Mouse (Mus musculus): ENCODE measurements around the gene Dcdc2a.

DNA sequence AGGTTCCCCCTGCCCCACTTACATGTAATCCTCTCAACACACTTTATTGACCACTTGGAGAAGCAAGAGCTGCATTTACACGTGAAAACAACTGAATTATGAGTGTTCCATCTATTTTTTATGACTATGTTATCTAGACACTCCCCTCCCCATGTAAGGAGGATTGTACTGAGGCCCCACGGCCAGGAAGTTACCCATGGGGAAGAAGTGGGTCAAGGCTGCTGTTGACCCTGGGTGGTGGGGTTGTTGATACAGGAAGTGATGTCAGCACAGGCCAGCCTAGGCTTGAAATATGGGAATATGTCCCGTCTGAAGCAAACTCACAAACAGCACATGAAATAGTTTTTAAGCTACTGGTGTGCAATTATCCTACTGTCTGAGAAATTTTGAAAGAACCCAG is 144.1 kb downstream of the Dcdc2a start:
- TF ChIP-seq CTCF (IDR thresholded peaks at IDR 0.05; ENCODE audit: low read depth) = no peak
- no peak for TF ChIP-seq EP300 (IDR thresholded peaks at IDR 0.05; ENCODE audit: low read depth)
